Mouse (Mus musculus): ENCODE data around the gene Gnptab.
"Not testable (repeated sequence)": the region's sequence is repeated elsewhere in the genome, so short reads cannot be mapped to it uniquely, and the experiment has no call there.

The Gnptab gene

DNA sequence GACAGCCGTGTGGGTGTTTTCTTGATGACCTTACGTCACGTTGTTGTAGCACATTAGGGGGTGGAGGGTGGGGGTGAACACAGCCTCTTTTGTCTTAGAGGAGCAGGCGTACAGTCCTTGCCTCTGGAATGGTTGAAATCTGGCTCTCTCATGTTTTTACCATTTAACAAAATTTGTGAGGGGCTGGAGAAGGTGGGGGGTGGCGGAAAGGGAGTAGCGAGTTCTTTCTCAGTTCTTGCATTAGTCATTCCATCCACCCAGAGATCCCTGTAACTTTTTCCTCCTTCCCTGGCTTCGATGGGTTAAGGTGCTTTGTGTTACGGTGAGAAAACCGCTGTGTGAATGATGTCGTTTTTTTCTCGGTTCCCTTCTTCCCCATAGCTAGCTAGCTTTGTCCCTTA lies 41.2 kb downstream of the Gnptab start:
- no peak for DNase-seq

- no peak for DNase-seq
Measured at GRCm38 (mm10) chr10:88420655-88421435, 41.9 kb downstream of the Gnptab start.

DNA sequence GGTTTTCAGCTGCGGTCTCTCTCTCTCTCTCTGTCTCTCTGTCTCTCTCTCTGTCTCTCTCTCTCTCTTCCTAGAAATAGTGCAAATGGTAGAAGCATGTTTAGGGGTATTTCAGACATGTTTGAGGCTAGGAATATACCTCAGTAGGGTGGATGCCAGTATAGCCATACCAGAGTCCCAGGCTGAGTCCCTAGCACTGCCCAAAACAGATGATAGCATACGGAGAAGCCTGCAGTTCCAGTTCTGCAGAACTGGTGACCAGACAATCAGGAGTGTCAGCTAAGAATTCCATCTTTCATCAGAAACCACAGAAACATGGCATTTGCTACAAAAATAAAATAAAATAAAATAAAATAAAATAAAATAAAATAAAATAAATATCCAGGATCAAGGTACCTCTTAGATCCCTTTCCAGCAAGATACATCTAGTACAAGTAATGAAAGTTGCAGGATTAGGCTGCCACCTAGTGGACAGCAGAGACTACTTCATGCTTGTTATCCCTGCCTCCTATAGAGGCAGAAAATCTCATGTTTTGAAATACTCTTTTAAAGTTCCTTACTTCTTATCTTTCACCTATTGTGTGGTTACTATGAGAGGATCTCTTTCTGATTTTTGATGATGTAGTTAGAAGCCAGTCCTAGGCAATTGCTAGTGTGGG lies 47.4 kb downstream of the Gnptab start:
- peak; percentile 39 to 74 for DNase-seq

DNA sequence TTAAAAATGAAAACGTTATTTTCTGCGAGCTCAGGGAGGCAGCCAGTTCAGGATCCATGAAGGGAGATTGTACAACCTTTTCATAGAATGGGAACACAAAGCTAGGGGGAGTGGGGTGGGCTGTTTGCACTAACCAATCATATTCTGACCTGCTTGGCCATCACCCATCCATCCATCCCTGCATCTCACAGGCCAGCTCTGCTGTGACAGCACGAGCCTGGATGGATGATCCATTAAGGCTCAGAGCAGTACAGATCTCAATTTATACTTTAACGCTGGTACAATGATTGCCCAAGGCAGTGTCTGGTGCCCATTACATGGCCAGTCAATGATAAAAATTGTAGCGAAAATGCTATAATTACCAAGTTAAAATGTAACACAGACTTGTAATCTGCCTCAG lies 48.0 kb downstream of the Gnptab start:
- no peak for DNase-seq

GRCm38 (mm10) chr10:88427998-88428397 lies 49.1 kb downstream of the Gnptab start:
- no peak for DNase-seq

DNA sequence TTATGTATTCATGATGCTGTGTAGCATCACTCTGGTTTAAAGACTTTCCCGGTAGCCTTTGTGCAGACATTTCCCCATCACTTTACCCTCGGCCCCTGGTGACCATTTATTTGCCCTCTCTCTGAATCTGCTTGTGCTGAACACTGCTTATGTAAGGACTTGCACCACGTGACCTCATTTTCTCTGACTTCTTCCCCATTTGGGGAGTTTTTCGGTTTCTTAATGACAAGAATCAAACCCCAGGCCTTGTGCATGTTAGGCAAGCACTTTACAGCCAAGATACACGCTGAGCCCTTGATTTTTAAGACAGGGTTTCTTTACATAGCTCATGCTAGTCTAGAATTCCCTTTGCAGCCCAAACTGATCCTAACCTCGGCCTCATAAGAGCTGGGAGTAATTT lies 62.3 kb downstream of the Gnptab start:
- DNase-seq, result no peak

DNA sequence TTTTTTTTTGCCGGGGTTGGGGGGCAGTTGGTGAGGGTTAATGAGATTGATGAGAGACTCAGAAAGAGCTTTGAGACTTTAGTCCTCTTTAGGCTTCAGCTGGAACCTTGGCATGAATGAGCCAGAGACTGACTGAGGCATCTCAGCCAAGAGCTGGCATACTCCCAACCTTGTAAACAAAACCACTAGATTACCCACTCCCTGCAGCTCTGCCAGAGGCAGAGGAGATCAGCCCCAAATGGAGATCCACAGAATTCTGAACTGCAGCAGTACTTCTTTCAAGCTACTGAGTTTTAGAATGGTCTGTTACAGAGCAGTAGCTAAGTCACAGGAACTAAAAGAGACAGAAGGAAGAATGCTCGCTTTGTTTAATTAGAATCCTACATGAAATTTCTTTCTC lies 72.3 kb downstream of the Gnptab start:
- peak; percentile 32 to 72 for DNase-seq

- no peak for DNase-seq
Measured at GRCm38 (mm10) chr10:88451990-88452389, 73.1 kb downstream of the Gnptab start.

- no peak for DNase-seq
Measured at GRCm38 (mm10) chr10:88457816-88458215, 78.9 kb downstream of the Gnptab start.

- DNase-seq, result no peak
Measured at GRCm38 (mm10) chr10:88459502-88459992, 80.6 kb downstream of the Gnptab start, which contains the start of gene Sycp3. TSS of gene Sycp3 (plus strand) at chr10:88459569.

- peak in 1 of 2 experiments; percentile 13 for DNase-seq
Measured at GRCm38 (mm10) chr10:88460122-88460820, 81.3 kb downstream of the Gnptab start.

- not testable (repeated sequence) for DNase-seq
Measured at GRCm38 (mm10) chr10:88482866-88483265, 103.9 kb downstream of the Gnptab start.

DNA sequence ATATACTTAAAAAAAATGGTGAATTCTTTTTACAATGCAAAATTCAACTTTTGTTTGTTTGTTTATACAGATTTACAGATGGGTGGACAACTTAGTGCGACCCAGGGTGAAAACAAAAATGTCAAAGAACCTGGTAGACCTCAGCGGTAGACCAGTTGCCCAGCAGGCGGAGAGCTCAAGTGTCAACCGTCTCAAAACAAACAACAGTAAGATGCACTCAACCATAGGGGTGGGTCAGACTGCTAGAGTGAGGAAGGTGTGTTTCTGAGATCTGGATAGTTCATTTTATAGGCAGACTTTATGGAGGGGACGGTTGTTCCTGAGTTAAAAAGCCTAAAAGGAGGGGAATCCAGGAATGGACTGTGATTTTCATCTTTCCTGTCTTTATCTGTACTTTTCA lies 109.7 kb downstream of the Gnptab start:
- no peak for DNase-seq

GRCm38 (mm10) chr10:88491632-88492031 lies 112.7 kb downstream of the Gnptab start:
- DNase-seq, result no peak

DNA sequence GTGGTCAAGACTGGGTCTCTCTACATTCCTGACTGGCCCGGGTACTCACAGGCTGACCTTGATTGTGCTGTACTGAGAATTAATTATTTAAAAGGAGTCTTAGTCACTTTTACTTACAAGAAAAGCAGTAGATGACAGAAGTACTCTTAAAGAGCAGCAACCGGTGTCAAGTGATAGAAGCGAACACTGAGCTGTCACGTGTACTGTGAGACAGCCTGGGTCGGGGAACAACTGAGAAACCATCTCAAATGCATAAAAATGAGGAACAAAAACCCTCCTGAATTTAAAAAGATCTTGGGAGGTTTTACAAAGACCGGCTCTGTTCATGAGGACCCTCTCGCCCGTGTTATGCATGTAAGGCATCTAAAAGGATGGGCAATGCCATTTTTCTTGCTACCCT lies 113.7 kb downstream of the Gnptab start:
- no peak for DNase-seq

DNA sequence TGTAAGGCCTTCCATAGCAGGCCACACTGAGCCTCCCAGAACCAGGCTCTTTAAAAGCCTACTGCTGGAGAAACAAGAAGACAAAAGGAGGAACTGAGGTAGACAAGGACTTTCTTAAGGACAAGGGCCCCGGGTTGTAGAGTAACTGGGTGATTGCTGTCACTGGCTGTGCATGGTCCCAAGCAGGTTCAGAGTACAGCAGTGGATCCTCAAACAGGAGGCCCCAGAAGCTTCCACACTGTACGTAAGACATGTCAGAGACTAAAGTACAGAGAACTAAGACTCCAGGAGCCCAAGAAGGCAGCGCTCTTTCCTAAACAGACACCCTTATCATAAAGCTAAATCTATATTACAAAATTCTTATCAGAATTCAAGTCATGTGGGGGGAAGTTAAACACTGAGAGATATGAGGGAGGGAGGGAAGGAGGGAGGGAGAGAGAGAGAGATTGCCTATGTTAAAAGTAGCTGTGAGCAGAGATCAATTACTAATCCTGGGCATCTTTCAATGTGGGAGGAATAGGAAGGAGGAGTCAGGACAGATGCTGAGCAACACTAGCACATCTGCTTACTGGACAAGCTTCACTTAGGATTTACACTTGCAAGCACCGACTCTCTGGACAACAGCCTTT lies 116.1 kb downstream of the Gnptab start:
- DNase-seq, result no peak

Measured in cerebellum, postnatal 25 days (tissue).